Mouse (Mus musculus) MEL (cell line): ENCODE data around the gene Rtf2. TPM values are rescaled to one million over a fixed set of nuclear protein-coding genes. Genes with fewer than 3 reads are reported as not detected.

Experiments
- DNase-seq: peaks from one replicate; pipeline ENCODE4 v3.0.0; 2011; ENCODE audit warnings: low read depth, low spot score
- H3K27ac ChIP-seq: 2 replicates; pipeline ENCODE4 v1.5.1; 2012; ENCODE audit warnings: low read depth, mild to moderate bottlenecking, control low read depth, low read length, moderate library complexity; ENCODE audit not compliant: control insufficient read depth
- H3K27me3 ChIP-seq, 2 experiments: fragments of 150-350 bp in 1 of 2; sonication (generic) in 1 of 2; 2 replicates each; pipeline ENCODE4 v1.6.1; 2012; ENCODE audit warnings: low read length in 2 of 2, mild to moderate bottlenecking in 2 of 2, improper control_type of control experiment in 1 of 2, moderate library complexity in 1 of 2; ENCODE audit not compliant: insufficient read depth in 2 of 2, control insufficient read depth in 1 of 2
- H3K36me3 ChIP-seq, 2 experiments: 2 replicates each; pipeline ENCODE4 v1.6.1; 2012 to 2014; ENCODE audit warnings: low read length in 2 of 2, improper control_type of control experiment in 1 of 2, inconsistent platforms in 1 of 2, mild to moderate bottlenecking in 1 of 2; ENCODE audit not compliant: insufficient read depth in 2 of 2, control insufficient read depth in 1 of 2
- H3K4me1 ChIP-seq, 2 experiments: fragments of 150-350 bp in 1 of 2; sonication (generic) in 1 of 2; 2 replicates each; pipeline ENCODE4 v1.6.1; 2012; ENCODE audit warnings: low read length in 2 of 2, improper control_type of control experiment in 1 of 2, mild to moderate bottlenecking in 1 of 2; ENCODE audit not compliant: insufficient read depth in 2 of 2, control insufficient read depth in 1 of 2
- H3K4me3 ChIP-seq, 2 experiments: fragments of 150-350 bp in 1 of 2; sonication (generic) in 1 of 2; 2 replicates each; pipeline ENCODE4 v1.5.1; 2012; ENCODE audit warnings: low read depth in 2 of 2, low read length in 2 of 2, mild to moderate bottlenecking in 2 of 2, moderate library complexity in 2 of 2, control low read depth in 1 of 2, improper control_type of control experiment in 1 of 2; ENCODE audit not compliant: control insufficient read depth in 1 of 2, insufficient read depth in 1 of 2
- H3K79me2 ChIP-seq: 2 replicates; pipeline ENCODE4 v1.6.1; 2012; ENCODE audit warnings: mild to moderate bottlenecking, low read length, moderate library complexity; ENCODE audit not compliant: control insufficient read depth, poor library complexity, insufficient read depth
- H3K9ac ChIP-seq: 2 replicates; pipeline ENCODE4 v1.6.1; 2012; ENCODE audit warnings: low read depth, mild to moderate bottlenecking, control low read depth, low read length, moderate library complexity; ENCODE audit not compliant: control insufficient read depth, poor library complexity, severe bottlenecking
- H3K9me3 ChIP-seq: fragments of 150-350 bp; sonication (generic); replicated peaks from 2 replicates; pipeline ENCODE4 v1.6.1; 2012; ENCODE audit warnings: mild to moderate bottlenecking, low read length, improper control_type of control experiment, moderate library complexity; ENCODE audit not compliant: insufficient read depth
- CHD2 ChIP-seq: IDR thresholded peaks from 2 replicates; pipeline ENCODE4 v1.6.1; 2011; ENCODE audit warnings: low read length, improper control_type of control experiment
- CTCF ChIP-seq, 3 experiments: IDR thresholded peaks in 2 of 3; conservative IDR thresholded peaks in 1 of 3; 2 replicates each; pipeline ENCODE4 v1.5.1; 2011 to 2012; ENCODE audit warnings: low read length in 3 of 3, low read depth in 2 of 3, mild to moderate bottlenecking in 2 of 3, improper control_type of control experiment in 1 of 3, inconsistent platforms in 1 of 3, mixed read lengths in 1 of 3, moderate library complexity in 1 of 3; ENCODE audit not compliant: control insufficient read depth in 1 of 3, insufficient read depth in 1 of 3, poor library complexity in 1 of 3, severe bottlenecking in 1 of 3
- E2F4 ChIP-seq: IDR thresholded peaks from 2 replicates; pipeline ENCODE4 v1.6.1; 2011; ENCODE audit warnings: low read depth, low read length, improper control_type of control experiment, borderline replicate concordance
- ELF1 ChIP-seq: IDR thresholded peaks from 2 replicates; pipeline ENCODE4 v1.6.1; 2014; ENCODE audit warnings: low read depth, mild to moderate bottlenecking, inconsistent platforms, low read length, improper control_type of control experiment, moderate library complexity
- ETS1 ChIP-seq: IDR thresholded peaks from 2 replicates; pipeline ENCODE4 v1.6.1; 2012; ENCODE audit warnings: low read depth, mild to moderate bottlenecking, inconsistent platforms, low read length, improper control_type of control experiment, moderate library complexity
- GATA1 ChIP-seq: IDR thresholded peaks from 2 replicates; pipeline ENCODE4 v1.6.1; 2011; ENCODE audit warnings: low read depth, low read length, improper control_type of control experiment
- HCFC1 ChIP-seq: IDR thresholded peaks from 2 replicates; pipeline ENCODE4 v1.6.1; 2012; ENCODE audit warnings: low read depth, mild to moderate bottlenecking, inconsistent platforms, low read length, improper control_type of control experiment, moderate library complexity
- JUND ChIP-seq: IDR thresholded peaks from 2 replicates; pipeline ENCODE4 v1.6.1; 2011; ENCODE audit warnings: low read depth, mild to moderate bottlenecking, improper control_type of control experiment, low read length
- MAFK ChIP-seq: IDR thresholded peaks from 2 replicates; pipeline ENCODE4 v1.6.1; 2011; ENCODE audit warnings: low read depth, mild to moderate bottlenecking, low read length, improper control_type of control experiment, borderline replicate concordance
- MAX ChIP-seq: IDR thresholded peaks from 2 replicates; pipeline ENCODE4 v1.6.1; 2011; ENCODE audit warnings: low read length, improper control_type of control experiment
- MAZ ChIP-seq: IDR thresholded peaks from 2 replicates; pipeline ENCODE4 v1.6.1; 2012; ENCODE audit warnings: low read depth, mild to moderate bottlenecking, inconsistent platforms, low read length, improper control_type of control experiment
- MEF2A ChIP-seq: IDR thresholded peaks from 2 replicates; pipeline ENCODE4 v1.6.1; 2014; ENCODE audit warnings: low read depth, mild to moderate bottlenecking, inconsistent platforms, low read length, improper control_type of control experiment; ENCODE audit not compliant: poor library complexity, insufficient replicate concordance, severe bottlenecking; ENCODE audit errors: extremely low read depth
- MYC ChIP-seq: IDR thresholded peaks from 2 replicates; pipeline ENCODE4 v1.6.1; 2011; ENCODE audit warnings: low read depth, mild to moderate bottlenecking, low read length, improper control_type of control experiment, moderate library complexity
- NELFE ChIP-seq: IDR thresholded peaks from 2 replicates; pipeline ENCODE4 v1.6.1; 2011; ENCODE audit warnings: low read depth, low read length, improper control_type of control experiment
- NRF1 ChIP-seq: IDR thresholded peaks from 2 replicates; pipeline ENCODE4 v1.6.1; 2014; ENCODE audit warnings: low read depth, mild to moderate bottlenecking, inconsistent platforms, low read length, improper control_type of control experiment, moderate library complexity; ENCODE audit not compliant: poor library complexity, insufficient read depth, severe bottlenecking
- POLR2A ChIP-seq, 2 experiments: IDR thresholded peaks; 2 replicates each; pipeline ENCODE4 v1.6.1; 2011 to 2012; ENCODE audit warnings: low read length in 2 of 2, mild to moderate bottlenecking in 2 of 2, control low read depth in 1 of 2, improper control_type of control experiment in 1 of 2, low read depth in 1 of 2, moderate library complexity in 1 of 2; ENCODE audit not compliant: control insufficient read depth in 1 of 2, insufficient read depth in 1 of 2, poor library complexity in 1 of 2
- POLR2AphosphoS2 ChIP-seq: IDR thresholded peaks from 2 replicates; pipeline ENCODE4 v1.6.1; 2011; ENCODE audit warnings: low read length, improper control_type of control experiment
- RCOR1 ChIP-seq: IDR thresholded peaks from 2 replicates; pipeline ENCODE4 v1.6.1; 2012; ENCODE audit warnings: low read depth, mild to moderate bottlenecking, inconsistent platforms, low read length, improper control_type of control experiment
- SIN3A ChIP-seq: IDR thresholded peaks from 2 replicates; pipeline ENCODE4 v1.6.1; 2012; ENCODE audit warnings: low read length, improper control_type of control experiment, inconsistent platforms
- SMC3 ChIP-seq: IDR thresholded peaks from 2 replicates; pipeline ENCODE4 v1.6.1; 2011; ENCODE audit warnings: low read depth, low read length, improper control_type of control experiment
- TBP ChIP-seq: IDR thresholded peaks from 2 replicates; pipeline ENCODE4 v1.8.0; 2011; ENCODE audit warnings: low read depth, low read length, improper control_type of control experiment
- UBTF ChIP-seq: IDR thresholded peaks from 2 replicates; pipeline ENCODE4 v1.6.1; 2012; ENCODE audit warnings: low read depth, mild to moderate bottlenecking, inconsistent platforms, low read length, improper control_type of control experiment, moderate library complexity, borderline replicate concordance; ENCODE audit not compliant: insufficient read depth
- USF1 ChIP-seq: IDR thresholded peaks from 2 replicates; pipeline ENCODE4 v1.6.1; 2014; ENCODE audit warnings: low read depth, mild to moderate bottlenecking, inconsistent platforms, low read length, improper control_type of control experiment, moderate library complexity
- ZC3H11A ChIP-seq: IDR thresholded peaks from 2 replicates; pipeline ENCODE4 v1.6.1; 2012; ENCODE audit warnings: low read depth, mild to moderate bottlenecking, inconsistent platforms, low read length, improper control_type of control experiment
- ZKSCAN1 ChIP-seq: IDR thresholded peaks from 2 replicates; pipeline ENCODE4 v1.6.1; 2012; ENCODE audit warnings: low read depth, mild to moderate bottlenecking, inconsistent platforms, low read length, improper control_type of control experiment, moderate library complexity
- ZMIZ1 ChIP-seq: IDR thresholded peaks from 2 replicates; pipeline ENCODE4 v1.6.1; 2012; ENCODE audit warnings: low read depth, mild to moderate bottlenecking, inconsistent platforms, low read length, improper control_type of control experiment, moderate library complexity
- polyA plus RNA-seq, 2 experiments: library from polyadenylated mRNA; stranded (reverse) in 1 of 2; unstranded in 1 of 2; fragments of >175 nt in 1 of 2; fragments of >200 nt in 1 of 2; gene quantifications; 2 replicates each; pipeline versions ENCODE4 v1.2.1 to v1.2.4; 2012; ENCODE audit warnings: low replicate concordance in 2 of 2, low read depth in 1 of 2; ENCODE audit not compliant: insufficient read length in 2 of 2, insufficient read depth in 1 of 2, missing spikeins in 1 of 2
- total RNA-seq: library from RNA; depleted of rRNA; stranded (reverse); fragments of 300-350 nt; gene quantifications from 2 replicates; pipeline ENCODE4 v1.2.3, GENCODE M21; 2012

Rtf2 gene
- total and polyA plus RNA-seq, 3 experiments, result 68.2 to 81.5 TPM; not detected in 1

GRCm38 (mm10) chr2:172460647-172461046 is 20.3 kb downstream of the Rtf2 start:
- no peak overlapping the region for H3K4me3 ChIP-seq
- H3K27me3 ChIP-seq, result no peaks in the 10 kb centered on the region
- no peaks in the 10 kb centered on the region for H3K9me3 ChIP-seq
- H3K4me1 ChIP-seq, result no peaks in the 10 kb centered on the region
- no peak overlapping the region for H3K27ac ChIP-seq
- H3K36me3 ChIP-seq, result no peaks in the 10 kb centered on the region; a peak in 1 of 4 replicates
- no peak for TF ChIP-seq GATA1
- no peak for TF ChIP-seq MYC
- no peak for TF ChIP-seq MAX
- no peak for TF ChIP-seq ELF1
- no peak for TF ChIP-seq NELFE
- TF ChIP-seq TBP, result no peak
- TF ChIP-seq POLR2A (IDR thresholded peaks at IDR 0.05; ENCODE audit: control insufficient read depth in 1 of 2, insufficient read depth in 1 of 2, low read depth in 1 of 2, low read length in 2 of 2, poor library complexity in 1 of 2), result no peak
- no peak for TF ChIP-seq ZC3H11A
- TF ChIP-seq MEF2A, result no peak
- TF ChIP-seq HCFC1, result no peak
- no peak for TF ChIP-seq USF1
- TF ChIP-seq ZMIZ1, result no peak
- no peak for TF ChIP-seq MAFK
- no peak for TF ChIP-seq SIN3A
- no peak for TF ChIP-seq JUND
- TF ChIP-seq UBTF, result no peak
- TF ChIP-seq RCOR1, result no peak
- TF ChIP-seq POLR2AphosphoS2, result no peak
- no peak for TF ChIP-seq SMC3
- no peak for DNase-seq
- H3K9ac ChIP-seq, result no peak overlapping the region
- H3K79me2 ChIP-seq, result no peaks in the 10 kb centered on the region

- Histone ChIP-seq H3K27me3 (no peaks in the 10 kb centered on the region), H3K27ac (no peak overlapping the region), H3K4me1 (no peaks in the 10 kb centered on the region), H3K79me2 (no peaks in the 10 kb centered on the region), H3K9ac (no peak overlapping the region), H3K9me3 (no peaks in the 10 kb centered on the region), H3K36me3 (no peaks in the 10 kb centered on the region; a peak in 1 of 4 replicates), H3K4me3 (no peak overlapping the region)
- TF ChIP-seq ETS1, result no peak
- TF ChIP-seq ZKSCAN1, result no peak
- no peak for TF ChIP-seq ELF1
- no peak for TF ChIP-seq E2F4
- no peak for TF ChIP-seq MAFK
- no peak for TF ChIP-seq RCOR1
- no peak for TF ChIP-seq CHD2
- no peak for TF ChIP-seq SMC3
- TF ChIP-seq MAZ, result no peak
- no peak for TF ChIP-seq NRF1
- no peak for TF ChIP-seq ZMIZ1
- no peak for TF ChIP-seq POLR2A (IDR thresholded peaks at IDR 0.05; ENCODE audit: control insufficient read depth in 1 of 2, insufficient read depth in 1 of 2, low read depth in 1 of 2, low read length in 2 of 2, poor library complexity in 1 of 2)
- TF ChIP-seq CTCF (IDR thresholded peaks at IDR 0.05 in 2 of 3, conservative IDR thresholded peaks at IDR 0.05 in 1 of 3; ENCODE audit: control insufficient read depth in 1 of 3, insufficient read depth in 1 of 3, low read depth in 2 of 3, low read length in 3 of 3, poor library complexity in 1 of 3, severe bottlenecking in 1 of 3), result no peak
- no peak for DNase-seq
Measured at GRCm38 (mm10) chr2:172462813-172463212, 22.5 kb downstream of the Rtf2 start.
